Mouse (Mus musculus) hindbrain, embryonic 16.5 days (tissue): ENCODE results near the gene Trim17. TPM values are rescaled to one million over a fixed set of nuclear protein-coding genes. Genes with fewer than 3 reads are reported as not detected.

Experiments
- ATAC-seq: fragments of 200-750 bp; cut with Nextera tagmentation; 2 replicates; pipeline ENCODE4 v1.8.0; 2017; ENCODE audit warnings: moderate TSS enrichment, moderate library complexity
- H3K27ac ChIP-seq: fragments of 300-500 bp; sonication (generic); 2 replicates; pipeline ENCODE4 v1.5.1; 2014; ENCODE audit warnings: low read depth, mild to moderate bottlenecking, control low read depth, low read length, moderate library complexity
- H3K27me3 ChIP-seq: fragments of 300-500 bp; sonication (generic); replicated peaks from 2 replicates; pipeline ENCODE4 v1.6.1; 2014; ENCODE audit warnings: low read length; ENCODE audit not compliant: control insufficient read depth, insufficient read depth
- H3K36me3 ChIP-seq: fragments of 300-500 bp; sonication (generic); 2 replicates; pipeline ENCODE4 v1.6.1; 2014; ENCODE audit warnings: mild to moderate bottlenecking, low read length, moderate library complexity, mixed read lengths; ENCODE audit not compliant: control insufficient read depth, insufficient read depth
- H3K4me1 ChIP-seq: fragments of 300-500 bp; sonication (generic); 2 replicates; pipeline ENCODE4 v1.6.1; 2014; ENCODE audit warnings: low read depth, low read length; ENCODE audit not compliant: control insufficient read depth, insufficient read depth
- H3K4me2 ChIP-seq: fragments of 300-500 bp; sonication (generic); 2 replicates; pipeline ENCODE4 v1.6.1; 2014; ENCODE audit warnings: mild to moderate bottlenecking, low read length, control low read depth, moderate library complexity
- H3K4me3 ChIP-seq: fragments of 300-500 bp; sonication (generic); 2 replicates; pipeline ENCODE4 v1.5.1; 2014; ENCODE audit warnings: mild to moderate bottlenecking, low read length, control low read depth, moderate library complexity
- H3K9ac ChIP-seq: fragments of 300-500 bp; sonication (generic); 2 replicates; pipeline ENCODE4 v1.6.1; 2014; ENCODE audit warnings: low read depth, mild to moderate bottlenecking, control low read depth, low read length, moderate library complexity
- H3K9me3 ChIP-seq: fragments of 300-500 bp; sonication (generic); 2 replicates; pipeline ENCODE4 v1.6.1; 2014; ENCODE audit warnings: mild to moderate bottlenecking, low read length, moderate library complexity; ENCODE audit not compliant: control insufficient read depth
- WGBS: fragments of 180-500 bp; shearing (Covaris S2); extraction: QIAGEN DNeasy Blood & Tissue Kit; methylation state at CpG from one replicate; pipeline ENCODE4 v1.1.7; 2014; 5-methylcytosine and 5-hydroxymethylcytosine counted together
- polyA plus RNA-seq: library from polyadenylated mRNA; unstranded; fragments of >200 nt; fragmentation: Nextera tagmentation; extraction: Ambion mirVana; gene quantifications from 2 replicates; pipeline ENCODE4 v1.2.1, GENCODE M21; 2015

The Trim17 gene
- polyA plus RNA-seq, 1 experiment from 2014 or later: 1.1 TPM

GRCm38 (mm10) chr11:58993091-58993670 is 38.7 kb downstream of the Trim17 start:
- Histone ChIP-seq H3K27ac (no peak overlapping the region), H3K36me3 (peaks cover 12% of the 10 kb centered on the region), H3K9me3 (no peaks in the 10 kb centered on the region), H3K4me2 (no peak overlapping the region), H3K4me1 (no peaks in the 10 kb centered on the region), H3K4me3 (no peak overlapping the region), H3K9ac (no peak overlapping the region), H3K27me3 (no peaks in the 10 kb centered on the region)
- no peak for ATAC-seq
- 90% methylated on average over 6 of the region's 6 CpGs for WGBS

GRCm38 (mm10) chr11:58994337-58994826 is 39.9 kb downstream of the Trim17 start:
- Histone ChIP-seq H3K27ac (no peak overlapping the region), H3K4me3 (peak overlapping the region; percentile 40), H3K27me3 (no peaks in the 10 kb centered on the region), H3K9ac (peak overlapping the region; percentile 58), H3K36me3 (peaks cover 4% of the 10 kb centered on the region), H3K4me1 (no peaks in the 10 kb centered on the region), H3K9me3 (no peaks in the 10 kb centered on the region), H3K4me2 (peak overlapping the region; percentile 65)
- WGBS: 2% methylated on average over 35 of the region's 35 CpGs
- ATAC-seq: peak; percentile 79

GRCm38 (mm10) chr11:58995061-58995806 is 40.7 kb downstream of the Trim17 start:
- Histone ChIP-seq H3K9me3 (no peaks in the 10 kb centered on the region), H3K4me1 (no peaks in the 10 kb centered on the region), H3K4me3 (no peak overlapping the region), H3K27me3 (no peaks in the 10 kb centered on the region), H3K4me2 (peak overlapping the region; percentile 65), H3K36me3 (no peaks in the 10 kb centered on the region), H3K27ac (no peak overlapping the region), H3K9ac (no peak overlapping the region; the same call in 1 of the 2 replicates)
- ATAC-seq: no peak
- WGBS: 71% methylated on average over 7 of the region's 9 CpGs

- Histone ChIP-seq H3K27ac (no peak overlapping the region), H3K36me3 (no peaks in the 10 kb centered on the region), H3K4me1 (no peaks in the 10 kb centered on the region), H3K9me3 (no peaks in the 10 kb centered on the region), H3K27me3 (no peaks in the 10 kb centered on the region), H3K9ac (no peak overlapping the region), H3K4me2 (no peak overlapping the region), H3K4me3 (no peak overlapping the region)
- 44% methylated on average over 12 of the region's 12 CpGs for WGBS
- ATAC-seq: no peak
Measured at GRCm38 (mm10) chr11:58995807-58996370, 41.4 kb downstream of the Trim17 start.

- Histone ChIP-seq H3K27ac (no peak overlapping the region), H3K27me3 (no peaks in the 10 kb centered on the region), H3K4me2 (no peak overlapping the region), H3K36me3 (no peaks in the 10 kb centered on the region), H3K4me1 (no peaks in the 10 kb centered on the region), H3K9me3 (no peaks in the 10 kb centered on the region), H3K9ac (no peak overlapping the region), H3K4me3 (no peak overlapping the region)
- 85% methylated on average over 5 of the region's 5 CpGs for WGBS
- ATAC-seq: no peak
Measured at GRCm38 (mm10) chr11:58997541-58997940, 43.1 kb downstream of the Trim17 start.

- no peak overlapping the region for H3K4me2 ChIP-seq
- H3K9ac ChIP-seq: no peak overlapping the region
- H3K4me3 ChIP-seq: no peak overlapping the region
- no peak overlapping the region for H3K27ac ChIP-seq
- 68% methylated on average over 10 of the region's 11 CpGs for WGBS
- H3K27me3 ChIP-seq: no peaks in the 10 kb centered on the region
- H3K36me3 ChIP-seq: no peaks in the 10 kb centered on the region
- no peaks in the 10 kb centered on the region for H3K4me1 ChIP-seq
- no peaks in the 10 kb centered on the region for H3K9me3 ChIP-seq
- no peak for ATAC-seq
Measured at GRCm38 (mm10) chr11:58999158-58999557, 44.7 kb downstream of the Trim17 start.

GRCm38 (mm10) chr11:58999830-59000229 is 45.3 kb downstream of the Trim17 start:
- 78% methylated on average over 6 of the region's 6 CpGs for WGBS
- no peak for ATAC-seq
- no peak overlapping the region for H3K4me3 ChIP-seq

GRCm38 (mm10) chr11:59000635-59001034 is 46.1 kb downstream of the Trim17 start:
- no peak overlapping the region for H3K4me3 ChIP-seq
- no peak overlapping the region for H3K4me2 ChIP-seq
- H3K36me3 ChIP-seq: no peaks in the 10 kb centered on the region
- no peak overlapping the region for H3K9ac ChIP-seq
- ATAC-seq: no peak
- H3K27me3 ChIP-seq: no peaks in the 10 kb centered on the region
- no peak overlapping the region for H3K27ac ChIP-seq
- H3K4me1 ChIP-seq: no peaks in the 10 kb centered on the region
- H3K9me3 ChIP-seq: no peaks in the 10 kb centered on the region
- WGBS: 92% methylated on average over 21 of the region's 21 CpGs

More at GRCm38 (mm10) chr11:58999830-59000229, 45.3 kb downstream of the Trim17 start:
- no peak overlapping the region for H3K4me2 ChIP-seq
- no peak overlapping the region for H3K9ac ChIP-seq
- no peak overlapping the region for H3K27ac ChIP-seq
- H3K4me1 ChIP-seq: no peaks in the 10 kb centered on the region
- no peaks in the 10 kb centered on the region for H3K27me3 ChIP-seq
- H3K9me3 ChIP-seq: no peaks in the 10 kb centered on the region
- no peaks in the 10 kb centered on the region for H3K36me3 ChIP-seq

- ATAC-seq: no peak
- H3K27me3 ChIP-seq: no peaks in the 10 kb centered on the region
- H3K9ac ChIP-seq: no peak overlapping the region
- WGBS: 76% methylated on average over 7 of the region's 7 CpGs
- no peak overlapping the region for H3K4me2 ChIP-seq
- H3K4me1 ChIP-seq: no peaks in the 10 kb centered on the region
- no peaks in the 10 kb centered on the region for H3K36me3 ChIP-seq
- H3K9me3 ChIP-seq: no peaks in the 10 kb centered on the region
- H3K4me3 ChIP-seq: no peak overlapping the region
- H3K27ac ChIP-seq: no peak overlapping the region
Measured at GRCm38 (mm10) chr11:59002327-59003079, 48.0 kb downstream of the Trim17 start.
